Mouse (Mus musculus) liver, adult 2 months (tissue): ENCODE data around the gene Pla2g2d.

Experiments used
- CTCF ChIP-seq: fragments of 200-500 bp; IDR thresholded peaks from 2 replicates; pipeline ENCODE4 v1.5.1; 2011; ENCODE audit warnings: low read depth, low read length, control low read depth
- POLR2A ChIP-seq: fragments of 200-500 bp; IDR thresholded peaks from 2 replicates; pipeline ENCODE4 v1.6.1; 2011; ENCODE audit warnings: low read length, control low read depth; ENCODE audit not compliant: insufficient read depth; ENCODE audit errors: extremely low read depth

DNA sequence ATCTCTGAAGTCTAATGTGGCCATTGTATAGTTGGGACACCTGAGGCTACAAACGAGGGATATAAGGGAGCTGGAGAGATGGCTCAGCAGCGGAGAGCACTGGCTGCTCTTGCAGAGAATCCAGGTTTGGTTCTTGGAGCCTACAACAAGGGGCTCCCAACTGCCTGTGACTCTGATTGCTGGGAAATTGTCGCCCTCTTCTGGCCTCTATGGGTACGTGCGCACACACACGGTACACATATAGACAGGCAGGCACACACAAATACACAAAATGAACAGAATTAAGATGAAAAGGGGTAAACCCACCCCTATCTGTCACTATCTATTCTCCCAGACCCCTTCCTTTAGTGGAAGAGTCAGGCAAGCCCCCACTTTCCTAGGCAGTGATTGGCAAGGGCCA lies 22.9 kb upstream of the Pla2g2d start:
- no peak for TF ChIP-seq CTCF
- no peak for TF ChIP-seq POLR2A
